Mouse (Mus musculus): ENCODE results near the gene Adgrb3. TPM values are rescaled to one million over a fixed set of nuclear protein-coding genes. Genes with fewer than 3 reads are reported as not detected.
"Not testable (repeated sequence)": the region's sequence is repeated elsewhere in the genome, so short reads cannot be mapped to it uniquely, and the experiment has no call there.

The Adgrb3 gene
- total RNA-seq, 2 experiments from 2014 or later: 0.08 TPM; not detected in 1

DNA sequence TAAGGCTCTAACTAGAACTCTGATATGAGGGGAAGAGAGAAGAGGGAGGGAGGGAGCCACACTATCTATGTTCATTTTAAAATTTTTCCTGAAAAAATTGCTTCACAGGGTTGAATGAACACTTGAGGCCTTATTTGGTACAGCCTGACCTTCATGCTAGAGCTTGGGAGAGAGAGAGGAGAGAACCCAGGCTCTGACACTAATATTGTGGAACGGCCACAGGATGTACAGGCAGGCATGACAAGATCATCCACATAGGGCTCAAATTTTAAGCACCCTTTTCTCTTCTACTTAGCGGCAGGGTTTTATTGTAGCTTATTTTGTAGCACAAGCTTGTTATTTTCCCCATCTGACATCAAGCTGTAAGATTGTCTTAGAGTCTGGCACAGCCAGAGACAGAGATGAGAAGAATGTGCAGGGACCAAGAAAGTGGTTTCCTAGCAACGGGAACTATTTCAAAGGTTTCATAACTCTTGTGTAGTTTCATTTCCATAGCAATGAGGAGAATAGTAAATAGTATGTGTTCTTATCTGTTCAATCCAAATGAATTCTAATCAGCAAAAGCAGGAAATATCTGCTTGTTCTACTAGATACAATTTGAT is 721.9 kb downstream of the Adgrb3 start:
- DNase-seq: no peak

DNA sequence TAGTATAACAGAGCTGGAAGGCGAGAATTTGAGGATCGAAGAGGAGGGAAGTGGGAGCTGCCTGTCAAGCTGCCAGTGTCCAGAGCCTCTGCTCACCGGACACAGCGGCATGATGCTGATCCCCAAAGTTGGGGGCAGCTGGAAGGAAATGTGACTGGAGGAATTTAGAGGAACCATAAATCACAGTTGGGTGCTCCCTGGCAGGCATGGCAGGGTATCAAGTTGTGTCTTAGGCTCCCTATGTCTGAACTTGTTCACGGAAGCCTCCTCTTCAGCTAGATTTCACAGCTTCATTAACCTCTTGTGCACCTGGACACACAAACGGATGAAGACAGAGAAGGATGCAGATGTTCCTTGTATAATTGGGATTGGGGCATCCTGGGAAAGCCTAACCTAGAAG is 722.8 kb downstream of the Adgrb3 start:
- no peak for DNase-seq

DNA sequence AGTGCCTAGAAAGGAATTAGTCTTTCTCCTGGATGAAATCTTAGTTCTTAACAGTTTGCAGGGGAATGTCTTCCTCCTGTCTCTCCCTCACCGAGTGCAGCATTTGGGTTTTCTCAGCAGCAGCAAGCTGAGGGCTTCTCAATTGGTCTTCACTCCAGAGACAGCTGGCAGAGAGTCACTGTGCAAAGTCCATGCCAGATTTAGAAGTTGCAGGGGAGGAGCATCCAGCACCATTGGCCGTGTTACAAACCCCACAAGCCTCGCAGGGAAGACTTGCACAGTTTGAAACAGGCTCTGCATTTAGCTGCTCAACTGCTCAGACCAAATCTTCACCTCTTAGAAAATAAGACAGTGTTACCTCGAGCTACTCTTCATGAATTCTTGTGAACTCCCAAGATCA is 724.1 kb downstream of the Adgrb3 start:
- DNase-seq: peak; percentile 36

DNA sequence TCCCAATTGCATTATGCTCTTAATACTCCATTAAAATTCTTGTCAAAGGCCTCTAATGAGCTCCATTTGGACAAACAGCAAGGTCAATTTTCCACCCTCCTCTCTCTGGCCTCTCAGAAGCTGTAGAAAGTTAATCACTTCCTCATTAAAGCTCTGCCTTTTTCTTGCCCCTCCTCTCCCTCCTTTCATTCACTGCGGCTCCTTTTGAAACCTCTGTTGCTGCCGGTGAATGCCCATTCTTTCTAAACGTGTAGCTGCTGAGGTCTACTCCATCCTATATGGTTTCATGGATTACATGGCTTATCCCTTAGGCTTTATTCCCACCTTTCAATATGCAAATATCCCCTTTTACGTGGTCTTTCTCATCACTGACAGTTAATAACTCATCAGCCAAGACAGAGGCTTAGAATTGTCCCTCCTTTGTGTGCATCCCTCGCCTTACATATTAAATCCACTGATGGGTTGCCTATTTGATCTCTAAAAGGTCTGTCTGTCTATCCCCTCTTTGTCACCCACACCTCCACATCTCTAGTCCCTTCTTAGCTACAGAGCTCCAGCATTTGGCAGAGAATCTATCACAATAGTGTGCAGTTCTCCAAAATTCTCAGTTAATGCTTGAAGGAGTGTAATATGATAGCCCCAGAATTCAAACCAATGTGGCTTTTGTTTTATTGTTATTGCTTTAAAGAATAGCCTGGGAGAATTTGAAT is 741.3 kb downstream of the Adgrb3 start:
- DNase-seq: no peak

DNA sequence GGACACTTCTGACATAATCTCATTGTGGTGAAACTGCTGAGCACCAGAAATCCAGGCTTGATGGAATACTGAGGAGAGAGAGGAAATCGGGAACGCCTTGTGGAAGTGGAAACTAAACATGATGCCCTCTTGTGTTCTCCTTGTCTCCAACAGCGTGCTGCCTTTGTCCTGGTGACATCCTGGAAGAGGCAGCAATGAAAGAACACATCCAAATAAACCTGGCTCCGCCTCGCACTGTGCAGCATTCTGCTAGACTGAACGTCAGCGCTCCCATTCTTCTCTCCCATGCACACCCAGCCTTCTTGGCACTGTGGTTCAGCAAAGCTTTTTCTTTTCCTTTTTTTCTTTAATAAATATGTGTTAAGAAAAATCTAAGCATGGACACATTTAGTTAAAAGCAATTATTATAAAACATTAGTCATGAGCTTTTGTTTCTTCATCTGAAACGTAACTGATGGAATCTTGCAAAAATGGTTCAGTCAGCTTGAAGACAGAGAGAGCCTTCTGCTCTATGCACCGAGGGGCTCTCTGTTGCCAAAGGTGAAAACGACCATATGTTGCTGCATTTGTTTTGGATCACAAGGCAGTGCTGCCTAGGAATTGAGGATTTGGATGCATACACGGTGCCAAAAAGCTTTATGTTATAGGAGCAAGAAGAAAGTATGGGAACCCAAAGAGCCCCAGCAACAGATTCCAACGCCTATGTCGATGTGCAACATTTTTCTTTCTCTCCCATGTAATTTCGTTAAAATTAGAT is 743.7 kb downstream of the Adgrb3 start:
- DNase-seq: no peak

DNA sequence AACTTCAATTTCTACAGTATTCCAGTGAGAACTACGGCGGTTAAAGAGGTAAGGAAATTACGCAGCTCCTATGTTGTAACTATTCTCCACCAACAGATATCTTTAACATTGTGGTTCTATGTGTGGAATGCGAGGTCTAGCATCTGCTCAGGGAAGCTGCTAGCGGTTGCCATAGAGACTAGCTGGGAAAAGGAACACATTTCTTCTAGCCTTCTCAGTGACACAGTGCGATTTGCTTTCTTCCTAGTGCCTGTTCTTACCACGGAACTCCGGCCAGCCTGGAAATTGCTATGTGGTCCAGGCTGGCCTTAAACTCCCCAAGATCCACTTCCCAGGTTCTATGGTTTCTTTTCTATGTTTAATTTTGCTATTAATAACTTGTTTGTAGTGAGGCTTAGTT is 747.1 kb downstream of the Adgrb3 start:
- no peak for DNase-seq

DNA sequence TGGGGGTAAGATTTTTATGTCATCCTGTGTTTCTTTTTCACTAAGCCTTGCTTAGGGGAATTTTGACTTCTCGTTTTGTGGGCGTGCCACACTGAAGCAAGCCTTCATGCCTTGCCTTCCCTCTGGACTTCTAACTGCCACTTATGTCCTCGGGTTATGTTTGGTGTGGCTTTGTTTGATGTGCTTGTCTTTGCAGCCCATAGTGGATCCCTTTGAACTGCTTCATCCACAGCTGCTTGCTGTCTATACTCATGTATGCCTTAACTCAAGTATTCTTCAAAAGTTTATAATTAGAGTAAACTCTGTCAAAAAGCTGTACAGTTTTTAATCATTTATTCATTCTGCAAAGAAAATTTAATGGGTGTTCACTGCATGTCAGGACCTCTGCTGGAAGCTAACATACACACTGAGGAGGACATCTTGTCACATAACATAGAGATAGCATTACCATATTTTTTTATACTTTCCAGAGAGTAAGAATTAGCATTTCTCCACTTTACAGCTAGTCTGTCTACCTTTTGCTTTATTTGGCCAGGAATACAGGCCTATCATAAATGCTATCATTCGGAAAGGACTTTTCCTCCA is 748.1 kb downstream of the Adgrb3 start:
- no peak for DNase-seq

DNA sequence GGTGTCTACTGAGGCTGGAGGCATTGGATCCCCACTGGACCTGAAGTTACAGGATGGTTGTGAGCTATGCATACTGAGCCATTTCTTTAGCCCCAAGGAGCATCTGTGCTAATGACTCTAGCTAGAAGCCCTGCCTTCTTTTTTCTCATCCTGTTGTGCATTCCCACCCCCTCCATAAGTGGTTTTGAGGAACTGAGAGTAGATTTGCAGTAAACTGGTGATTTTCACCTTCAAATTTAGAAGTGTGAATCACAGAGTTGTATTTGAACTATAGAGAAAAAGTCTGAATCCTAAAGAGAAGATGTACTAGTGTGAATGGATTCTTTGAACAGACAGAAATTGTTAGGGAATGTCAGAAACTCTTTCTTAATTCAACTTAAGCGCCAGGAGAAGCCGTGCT is 750.1 kb downstream of the Adgrb3 start:
- no peak for DNase-seq

DNA sequence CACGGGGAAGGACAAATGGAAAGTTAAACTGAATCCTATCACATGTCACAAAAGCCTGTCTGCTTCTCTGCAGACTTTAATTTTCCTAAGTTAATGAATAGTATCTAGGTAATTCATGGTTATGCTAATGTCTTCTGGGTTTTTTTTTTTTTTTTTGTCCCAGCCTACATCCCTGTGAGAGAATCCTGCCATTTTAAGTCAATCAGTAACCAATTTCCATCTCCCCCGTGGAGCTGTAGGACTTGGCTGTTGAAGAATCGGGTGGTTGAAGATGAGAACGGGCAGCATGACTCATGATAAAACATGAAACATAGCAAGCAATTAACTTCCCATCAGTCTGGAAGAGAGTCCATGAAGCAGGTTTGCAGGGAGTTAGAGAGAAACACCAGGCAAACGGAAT is 753.6 kb downstream of the Adgrb3 start:
- no peak for DNase-seq

DNA sequence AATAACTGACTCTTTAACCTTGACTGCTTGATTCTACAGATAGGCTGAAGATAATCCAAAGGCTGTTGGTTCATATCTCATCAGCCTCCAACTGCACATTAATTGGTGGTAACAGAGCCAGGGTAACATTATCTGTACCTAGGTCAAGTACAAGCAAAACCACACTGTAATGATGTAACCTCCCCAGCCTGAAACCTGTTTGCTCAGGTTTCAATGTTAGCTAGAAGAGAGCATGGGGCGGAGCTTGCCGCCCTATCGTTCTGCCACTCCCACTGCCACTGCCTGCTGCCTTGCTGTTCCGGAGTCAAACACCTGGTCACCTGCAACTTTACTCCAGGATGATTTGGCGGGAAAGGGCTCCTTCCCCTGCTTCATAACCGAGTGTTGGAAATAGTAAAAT is 765.5 kb downstream of the Adgrb3 start:
- DNase-seq: no peak

DNA sequence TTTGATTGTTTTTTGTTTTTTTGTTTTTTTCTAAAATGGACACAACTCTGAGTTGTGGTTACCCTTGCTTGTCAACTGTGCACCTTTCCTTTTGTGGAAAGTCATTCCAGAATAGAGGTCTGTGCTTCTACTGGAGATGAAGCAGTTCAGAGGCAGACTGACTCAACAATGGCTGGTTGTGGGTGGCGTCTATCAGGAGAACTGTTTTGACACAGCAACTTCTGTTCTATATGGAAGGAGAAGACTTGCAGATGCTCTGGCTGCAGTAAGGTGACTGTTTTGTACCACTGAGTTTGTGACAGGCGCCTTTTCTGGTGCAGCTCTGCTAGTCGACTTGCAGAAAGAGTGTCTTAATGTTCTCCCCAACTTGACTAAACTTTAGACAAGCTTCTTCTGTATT is 768.6 kb downstream of the Adgrb3 start:
- DNase-seq: no peak

DNA sequence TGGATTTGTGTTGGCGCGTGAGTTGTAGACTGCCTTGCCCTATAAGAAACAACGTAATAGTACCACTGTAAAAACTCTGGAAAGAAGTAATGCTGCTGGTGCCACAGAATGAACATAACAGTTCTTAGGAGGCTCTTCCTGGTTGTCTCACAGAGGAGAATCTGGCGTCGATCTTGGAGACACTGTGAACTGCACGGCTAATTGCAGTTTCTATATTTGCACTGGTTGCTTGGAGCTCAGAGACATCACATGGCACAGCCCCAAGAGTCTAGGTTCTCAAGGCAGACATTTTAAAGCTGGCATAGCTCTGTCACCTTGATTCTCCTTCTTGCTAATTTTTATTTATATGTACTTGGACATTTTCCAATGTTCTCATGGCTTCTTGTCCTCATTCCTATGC is 769.3 kb downstream of the Adgrb3 start:
- no peak for DNase-seq

DNA sequence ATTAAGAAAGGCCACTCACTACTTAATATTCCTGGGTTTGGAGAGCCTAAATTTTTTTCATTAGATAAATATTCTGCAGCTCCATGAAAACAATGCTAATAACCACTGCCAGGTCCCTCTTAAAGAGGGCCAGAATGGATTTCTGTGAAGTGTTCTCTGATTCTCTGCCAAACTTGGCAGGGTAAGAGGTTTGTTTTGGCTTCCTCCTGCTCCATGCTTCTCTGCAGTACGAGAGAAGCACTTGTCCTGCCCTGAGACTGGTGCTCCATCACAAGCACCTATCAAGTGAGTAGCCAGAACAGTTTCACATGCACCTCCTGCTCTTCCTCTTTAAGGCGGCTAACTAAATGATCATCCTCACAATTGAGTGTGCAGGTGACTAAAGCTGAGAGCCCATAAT is 771.9 kb downstream of the Adgrb3 start:
- DNase-seq: no peak

DNA sequence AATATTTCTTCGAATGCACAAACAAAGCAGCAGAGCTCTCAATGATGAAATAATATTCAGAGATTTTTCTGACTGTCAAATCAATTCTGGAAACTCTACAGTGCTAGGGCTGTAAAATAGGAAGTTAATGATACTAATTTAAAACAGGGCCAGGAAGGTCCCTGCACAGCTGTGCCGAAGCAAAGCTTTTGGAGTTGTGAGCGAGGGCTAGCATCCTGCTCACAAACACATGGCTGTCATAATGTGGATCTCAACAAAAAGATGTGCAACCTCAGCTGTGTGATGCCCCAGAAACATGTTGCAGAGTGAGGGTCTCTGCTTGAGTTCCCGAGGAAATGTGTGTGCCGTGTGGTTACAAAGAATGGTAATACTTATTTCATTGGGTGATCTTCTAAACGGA is 772.3 kb downstream of the Adgrb3 start:
- DNase-seq: no peak

DNA sequence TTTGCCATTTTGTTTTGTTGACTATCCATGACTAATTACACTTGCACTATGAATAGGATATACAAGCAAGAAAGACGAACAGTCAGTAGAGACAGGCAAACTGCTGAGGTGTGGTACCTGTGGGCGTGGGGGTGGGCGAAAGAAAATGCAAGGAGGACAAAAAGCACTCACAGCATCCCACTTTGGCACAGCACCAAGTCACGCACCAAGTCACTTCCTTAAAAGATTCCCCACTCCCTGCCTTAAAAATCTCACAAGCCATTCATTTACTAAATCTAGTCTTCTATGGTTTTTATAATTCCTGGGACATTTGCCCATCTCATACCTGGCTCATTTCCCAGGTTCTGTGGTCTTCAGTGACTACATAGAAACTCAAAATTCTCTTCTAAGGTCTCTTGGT is 787.4 kb downstream of the Adgrb3 start:
- DNase-seq: no peak

DNA sequence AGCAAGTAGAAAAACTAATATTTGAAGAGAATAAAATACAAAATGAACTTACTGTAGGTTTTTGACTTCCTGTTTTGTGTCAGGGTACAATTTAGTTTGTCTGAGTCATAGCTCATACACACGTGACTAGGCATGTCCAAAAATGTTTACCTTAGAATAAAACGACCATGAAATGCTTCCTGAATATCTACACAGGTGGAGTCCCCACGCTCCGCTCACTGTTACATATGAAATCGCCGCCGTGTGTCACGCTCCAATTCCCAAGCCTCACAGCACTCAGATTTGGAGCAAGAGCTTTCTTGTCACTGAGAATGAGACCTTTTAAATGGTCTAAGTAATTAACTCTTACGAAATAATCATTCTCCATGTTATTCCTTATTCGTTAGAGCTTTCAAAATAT is 795.3 kb downstream of the Adgrb3 start:
- DNase-seq: no peak

DNA sequence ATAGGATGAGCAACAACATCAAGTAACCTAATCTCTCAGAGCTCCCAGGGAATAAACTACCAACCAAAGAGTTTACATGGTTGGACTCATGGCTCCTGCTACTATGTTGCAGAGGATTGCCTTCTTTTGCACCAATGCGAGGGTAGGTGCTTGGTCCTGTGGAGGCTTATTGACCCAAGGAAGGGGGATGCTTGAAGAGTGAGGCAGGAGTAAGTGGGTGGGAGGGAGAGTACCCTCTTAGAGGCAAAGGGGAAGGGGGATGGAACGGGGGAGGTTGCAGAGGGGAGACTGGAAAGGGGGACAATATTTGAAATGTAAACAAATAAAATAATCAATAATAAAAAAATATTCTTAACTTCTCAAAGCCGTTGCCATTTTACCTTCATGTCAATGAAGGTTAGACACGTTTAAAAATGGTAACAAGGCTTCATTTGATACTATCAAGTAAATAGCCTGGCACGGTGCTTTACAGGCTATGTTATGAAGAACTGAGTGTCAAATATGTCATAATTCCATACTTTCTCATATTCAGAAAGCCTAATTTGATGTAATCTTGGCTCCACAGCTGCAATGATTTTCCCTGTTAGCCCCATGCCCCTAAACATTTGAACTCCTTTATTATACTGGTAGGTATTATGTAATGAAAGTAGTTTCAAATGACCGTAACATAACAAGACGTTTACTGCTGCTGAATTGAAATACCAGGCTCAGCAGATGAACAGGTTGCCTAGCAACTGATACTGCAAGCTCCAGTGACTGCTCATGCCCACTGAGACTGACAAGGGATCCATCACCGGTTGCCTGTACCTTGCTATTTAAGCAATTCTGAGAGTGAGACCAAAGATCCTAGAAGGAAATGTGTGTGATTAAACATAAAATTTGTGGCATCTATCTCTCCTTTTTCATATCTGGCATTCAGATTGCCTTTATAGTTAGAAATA is 796.1 kb downstream of the Adgrb3 start:
- no peak for DNase-seq

DNA sequence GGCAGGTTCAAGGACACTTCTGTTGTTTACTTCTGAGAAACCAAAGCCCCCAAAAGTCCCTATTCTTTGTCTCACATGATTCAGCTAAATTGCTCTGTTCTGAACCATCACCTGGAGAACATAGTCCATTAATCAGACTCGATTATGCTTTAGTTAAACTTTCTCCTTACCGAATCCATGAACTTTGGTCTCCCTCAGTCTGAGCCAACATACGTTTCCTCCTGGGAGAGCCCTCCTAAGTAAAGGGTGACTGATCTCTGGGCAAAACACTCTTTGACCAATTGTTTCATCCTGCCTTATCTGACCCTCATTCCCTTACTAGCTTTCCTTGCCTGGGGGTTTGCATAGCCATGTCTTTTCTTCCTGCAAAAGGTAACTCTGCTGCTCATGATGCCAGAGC is 806.4 kb downstream of the Adgrb3 start:
- DNase-seq: no peak

DNA sequence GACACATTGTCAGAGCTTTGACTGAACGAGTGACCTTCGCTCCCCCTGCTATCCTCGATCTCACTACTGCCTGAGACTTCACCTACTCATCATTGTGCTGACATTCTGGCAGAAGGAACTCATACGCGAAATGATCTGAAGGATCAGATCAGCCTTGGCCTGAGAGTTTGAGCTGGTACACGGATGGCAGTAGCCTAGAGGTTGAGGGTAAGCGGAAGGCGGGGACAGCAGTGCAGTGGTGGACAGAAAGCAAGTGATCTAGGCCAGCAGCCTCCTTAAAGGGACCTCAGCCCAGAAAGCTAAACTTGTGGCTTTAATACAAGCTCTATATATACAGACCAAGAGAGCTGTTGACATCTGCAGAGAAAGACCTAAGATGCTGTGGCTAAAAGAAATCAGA is 811.7 kb downstream of the Adgrb3 start:
- DNase-seq: not testable (repeated sequence)

Data from gastrocnemius, postnatal 25 days (tissue).